Mouse (Mus musculus): Measurements from ENCODE around the gene Cyp4a31. TPM values are rescaled to one million over a fixed set of nuclear protein-coding genes. Genes with fewer than 3 reads are reported as not detected.
"Not testable (repeated sequence)": the region's sequence is repeated elsewhere in the genome, so short reads cannot be mapped to it uniquely, and the experiment has no call there.

Gene Cyp4a31
- total and polyA plus RNA-seq, 3 experiments, result not detected

GRCm38 (mm10) chr4:115614005-115614404, 50.6 kb downstream of the Cyp4a31 start:
- no peaks in the 10 kb centered on the region for H3K36me3 ChIP-seq (ENCODE audit: control insufficient read depth, insufficient read depth, low read length)
- TF ChIP-seq POLR2A (IDR thresholded peaks at IDR 0.05; ENCODE audit: insufficient read depth, low read depth, low read length) (no peak), CTCF (IDR thresholded peaks at IDR 0.05) (no peak), EP300 (IDR thresholded peaks at IDR 0.05; ENCODE audit: insufficient read depth, low read depth, low read length) (no peak)
- intact Hi-C loops (cut with DNase I), result no loop called here

DNA sequence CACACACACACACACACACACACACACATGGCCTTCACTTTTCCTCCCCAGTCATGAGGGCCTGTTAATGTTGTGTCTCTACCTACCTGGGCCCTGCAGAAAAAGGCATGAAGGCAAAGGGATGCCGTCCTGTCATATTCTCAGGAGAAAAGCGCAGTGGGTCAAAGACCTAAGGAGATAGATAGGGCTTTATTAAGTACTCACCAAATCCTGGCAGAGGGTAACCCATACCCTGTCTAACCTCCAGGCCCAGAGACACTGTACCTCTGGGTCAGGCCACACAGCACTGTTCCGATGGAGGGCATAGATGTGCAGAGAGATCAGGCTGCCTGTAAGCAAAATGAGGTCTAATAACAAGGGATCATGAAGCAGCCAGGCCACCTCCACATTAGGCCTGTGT, 62.1 kb downstream of the Cyp4a31 start:
- not testable (repeated sequence) for H3K79me2 ChIP-seq (replicated peaks; ENCODE audit: control insufficient read depth, insufficient read depth, low read length)

More at GRCm38 (mm10) chr4:115614005-115614404, 50.6 kb downstream of the Cyp4a31 start:
- Histone ChIP-seq H3K79me2 (replicated peaks; ENCODE audit: control insufficient read depth, insufficient read depth, low read length) (no peaks in the 10 kb centered on the region), H3K9ac (ENCODE audit: low read depth, low read length) (no peak overlapping the region), H3K27ac (no peak overlapping the region), H3K27me3 (ENCODE audit: control insufficient read depth, insufficient read depth, low read length) (no peaks in the 10 kb centered on the region), H3K4me3 (no peak overlapping the region), H3K4me1 (ENCODE audit: control insufficient read depth, insufficient read depth, low read length) (no peaks in the 10 kb centered on the region)
- DNase-seq, result no peak

More for the DNA sequence above, 62.1 kb downstream of the Cyp4a31 start:
- H3K4me1 ChIP-seq (ENCODE audit: control insufficient read depth, insufficient read depth, low read length); intact Hi-C loops (cut with DNase I); H3K27ac ChIP-seq; H3K9ac ChIP-seq (ENCODE audit: low read depth, low read length); H3K36me3 ChIP-seq (ENCODE audit: control insufficient read depth, insufficient read depth, low read length); H3K27me3 ChIP-seq (ENCODE audit: control insufficient read depth, insufficient read depth, low read length); H3K4me3 ChIP-seq; DNase-seq: not testable (repeated sequence)
- 90% methylated on average over 3 of the region's 3 CpGs for WGBS

Other genes with a start within 250 kb of the Cyp4a31 start
- not detected for gene Cyp4a12b, start 152.0 kb upstream of the Cyp4a31 start, total RNA-seq (2021)
- gene Cyp4a12b, start 152.0 kb upstream of the Cyp4a31 start, polyA plus RNA-seq (2012; rRNA removed), result 2.1 TPM in 1 of 2 replicates, not detected in the other
- gene Cyp4a30b, start 111.0 kb upstream of the Cyp4a31 start, total RNA-seq (2021), result not detected
- gene Cyp4a30b, start 111.0 kb upstream of the Cyp4a31 start, polyA plus RNA-seq (2012; rRNA removed), result not detected in 2 replicates
- gene Cyp4a14, start 67.5 kb upstream of the Cyp4a31 start, total RNA-seq (2021), result not detected
- 0.32 TPM in 1 of 2 replicates, not detected in the other for gene Cyp4a14, start 67.5 kb upstream of the Cyp4a31 start, polyA plus RNA-seq (2012; rRNA removed)
- under 1 TPM in 1 of 2 experiments, not detected in 1; 0.21 TPM for gene Cyp4a10, start 45.4 kb upstream of the Cyp4a31 start, total RNA-seq (2021)
- gene Cyp4a10, start 45.4 kb upstream of the Cyp4a31 start, polyA plus RNA-seq (2012; rRNA removed), result 0.41 TPM in 1 of 2 replicates, not detected in the other
- gene Cyp4a32, start 37.3 kb downstream of the Cyp4a31 start, total RNA-seq (2021), result not detected
- not detected in 2 replicates for gene Cyp4a32, start 37.3 kb downstream of the Cyp4a31 start, polyA plus RNA-seq (2012; rRNA removed)
- gene Cyp4b1, start 84.1 kb downstream of the Cyp4a31 start, total RNA-seq (2021), result 10 to 100 TPM; 28.3 to 29.2 TPM
- 56.5 and 61.1 TPM in 2 replicates for gene Cyp4b1, start 84.1 kb downstream of the Cyp4a31 start, polyA plus RNA-seq (2012; rRNA removed)
- 10 to 100 TPM; 38.7 to 40.1 TPM for gene Efcab14, start 174.1 kb downstream of the Cyp4a31 start, total RNA-seq (2021)
- gene Efcab14, start 174.1 kb downstream of the Cyp4a31 start, polyA plus RNA-seq (2012; rRNA removed), result 20.4 and 34.4 TPM in 2 replicates
- under 1 TPM; 0.39 to 0.94 TPM for gene Tex38, start 217.4 kb downstream of the Cyp4a31 start, total RNA-seq (2021)
- gene Tex38, start 217.4 kb downstream of the Cyp4a31 start, polyA plus RNA-seq (2012; rRNA removed), result 0.47 and 1.2 TPM in 2 replicates
- 10 to 100 TPM; 83.1 to 98.1 TPM for gene Atpaf1, start 221.2 kb downstream of the Cyp4a31 start, total RNA-seq (2021)
- 58.4 and 80.4 TPM in 2 replicates for gene Atpaf1, start 221.2 kb downstream of the Cyp4a31 start, polyA plus RNA-seq (2012; rRNA removed)

All from heart, adult 2 months (tissue).